Mouse (Mus musculus) liver, adult 2 months (tissue): Measurements from ENCODE around the gene Cpsf4.

Source experiments
- CTCF ChIP-seq: fragments of 200-500 bp; IDR thresholded peaks from 2 replicates; pipeline ENCODE4 v1.5.1; 2011; ENCODE audit warnings: low read depth, low read length, control low read depth
- POLR2A ChIP-seq: fragments of 200-500 bp; IDR thresholded peaks from 2 replicates; pipeline ENCODE4 v1.6.1; 2011; ENCODE audit warnings: low read length, control low read depth; ENCODE audit not compliant: insufficient read depth; ENCODE audit errors: extremely low read depth

DNA sequence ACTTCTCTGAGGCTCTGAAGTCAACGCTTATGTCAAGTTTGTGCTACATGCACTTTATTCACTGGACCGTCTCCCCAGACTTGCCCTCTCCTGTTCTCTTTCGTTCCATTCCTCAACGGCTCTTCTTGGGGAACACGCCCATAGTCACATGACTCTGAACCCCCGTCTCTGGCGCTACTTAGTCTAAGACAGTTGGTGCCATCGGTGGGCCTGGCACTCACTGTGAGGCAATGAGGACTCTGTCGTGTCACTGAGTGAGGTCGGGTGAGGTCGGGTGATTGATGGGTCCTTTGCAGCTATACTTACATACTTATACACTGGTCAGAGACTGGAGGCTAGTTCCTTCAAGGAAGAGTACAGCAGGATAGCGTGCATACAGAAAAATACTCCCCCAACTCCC is 56.4 kb downstream of the Cpsf4 start:
- TF ChIP-seq POLR2A (no peak), CTCF (no peak)
